Mouse (Mus musculus) stomach, embryonic 14.5 days (tissue): ENCODE measurements at regions not wholly inside any gene's neighbourhood (a gene's known extent, or its start where the extent isn't known, plus 50 kb on each side); places are given as distances from the start of the nearest gene placed in this dataset.

Source experiments
- ATAC-seq: fragments of 200-750 bp; cut with Nextera tagmentation; 2 replicates; pipeline ENCODE4 v1.8.0; 2017; ENCODE audit warnings: low read depth, moderate TSS enrichment; ENCODE audit not compliant: insufficient number of reproducible peaks, insufficient read depth, low FRiP score
- H3K27ac ChIP-seq: fragments of 300-500 bp; sonication (generic); 2 replicates; pipeline ENCODE4 v1.5.1; 2014; ENCODE audit warnings: mild to moderate bottlenecking, low read length, moderate library complexity, mixed read lengths
- H3K27me3 ChIP-seq: fragments of 300-500 bp; sonication (generic); 2 replicates; pipeline ENCODE4 v1.6.1; 2014; ENCODE audit warnings: low read length, control low read depth, mixed read lengths; ENCODE audit not compliant: control insufficient read depth, insufficient read depth
- H3K36me3 ChIP-seq: fragments of 300-500 bp; sonication (generic); 2 replicates; pipeline ENCODE4 v1.6.1; 2014; ENCODE audit warnings: mild to moderate bottlenecking, control low read depth, low read length, moderate library complexity, mixed read lengths; ENCODE audit not compliant: control insufficient read depth, insufficient read depth
- H3K4me1 ChIP-seq: fragments of 300-500 bp; sonication (generic); 2 replicates; pipeline ENCODE4 v1.6.1; 2014; ENCODE audit warnings: low read length, control low read depth, mixed read lengths; ENCODE audit not compliant: control insufficient read depth, insufficient read depth
- H3K4me2 ChIP-seq: fragments of 300-500 bp; sonication (generic); replicated peaks from 2 replicates; pipeline ENCODE4 v1.6.1; 2014; ENCODE audit warnings: low read depth, low read length, control low read depth
- H3K4me3 ChIP-seq: fragments of 300-500 bp; sonication (generic); 2 replicates; pipeline ENCODE4 v1.5.1; 2014; ENCODE audit warnings: low read depth, low read length, control low read depth
- H3K9ac ChIP-seq: fragments of 300-500 bp; sonication (generic); replicated peaks from 2 replicates; pipeline ENCODE4 v1.6.1; 2014; ENCODE audit warnings: low read depth, mild to moderate bottlenecking, control low read depth, low read length, moderate library complexity, mixed read lengths
- H3K9me3 ChIP-seq: fragments of 300-500 bp; sonication (generic); 2 replicates; pipeline ENCODE4 v1.6.1; 2016; ENCODE audit warnings: low read depth, low read length, control low read depth; ENCODE audit not compliant: control insufficient read depth
- WGBS: fragments of 180-500 bp; shearing (Covaris S2); extraction: QIAGEN DNeasy Blood & Tissue Kit; methylation state at CpG from one replicate; pipeline ENCODE4 v1.1.7; 2014; 5-methylcytosine and 5-hydroxymethylcytosine counted together

GRCm38 (mm10) chr4:142634398-142634797 is 395.2 kb upstream of the Kazn start:
- H3K36me3 ChIP-seq: no peaks in the 10 kb centered on the region
- no peak overlapping the region for H3K9ac ChIP-seq
- no peaks in the 10 kb centered on the region for H3K27me3 ChIP-seq
- H3K4me2 ChIP-seq: no peak overlapping the region
- H3K9me3 ChIP-seq: no peaks in the 10 kb centered on the region
- H3K27ac ChIP-seq: no peak overlapping the region
- no peak for ATAC-seq
- H3K4me1 ChIP-seq: no peaks in the 10 kb centered on the region
- no peak overlapping the region for H3K4me3 ChIP-seq
- WGBS: 42% methylated on average over 8 of the region's 8 CpGs

DNA sequence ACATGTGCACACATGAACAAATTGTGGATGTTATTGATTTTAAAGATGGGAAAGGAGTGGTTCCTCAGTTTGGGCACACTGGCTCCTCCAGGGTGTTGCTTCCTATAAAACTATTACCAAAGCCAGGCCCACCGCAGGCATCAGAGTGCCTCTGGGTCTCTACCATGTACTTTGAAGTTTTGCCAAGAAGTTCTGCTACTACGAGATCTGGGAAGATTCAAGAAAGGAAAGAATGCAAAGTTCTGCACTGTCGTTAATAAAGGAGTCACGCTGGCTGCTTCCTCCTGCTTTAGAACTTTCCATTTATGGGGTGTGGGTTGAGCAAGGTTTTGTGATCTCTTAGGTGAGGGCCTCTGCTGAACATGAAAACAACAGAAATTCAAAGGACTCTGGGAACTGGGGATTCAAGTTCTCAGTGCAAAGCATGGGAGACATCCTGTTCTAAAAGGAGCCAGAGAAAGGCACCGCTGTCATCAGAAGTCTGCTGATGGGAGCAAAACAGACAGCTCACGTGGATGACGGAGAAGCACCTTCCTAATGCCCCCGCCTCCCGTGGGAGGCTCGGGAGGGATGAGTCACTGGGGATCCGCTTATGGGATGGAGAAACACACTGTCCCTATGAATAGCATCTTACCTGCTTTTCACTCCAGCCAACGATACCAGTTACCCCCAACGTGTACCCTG is 394.6 kb upstream of the Kazn start:
- 63% methylated on average over 13 of the region's 13 CpGs for WGBS
- Histone ChIP-seq H3K9ac (no peak overlapping the region), H3K4me3 (no peak overlapping the region), H3K27ac (no peak overlapping the region), H3K36me3 (no peaks in the 10 kb centered on the region), H3K4me1 (no peaks in the 10 kb centered on the region), H3K9me3 (no peaks in the 10 kb centered on the region), H3K27me3 (no peaks in the 10 kb centered on the region), H3K4me2 (no peak overlapping the region)
- no peak for ATAC-seq

- H3K4me2 ChIP-seq: no peak overlapping the region
- no peak overlapping the region for H3K9ac ChIP-seq
- no peaks in the 10 kb centered on the region for H3K9me3 ChIP-seq
- WGBS: 48% methylated on average over 8 of the region's 8 CpGs
- no peak overlapping the region for H3K4me3 ChIP-seq
- peak; percentile 47; the same call in 1 of the 2 replicates for ATAC-seq
- H3K4me1 ChIP-seq: 0 out of 2 replicates have a peak, but pooled peaks cover 6% of the 10 kb centered on the region
- no peaks in the 10 kb centered on the region for H3K27me3 ChIP-seq
- H3K36me3 ChIP-seq: no peaks in the 10 kb centered on the region
- no peak overlapping the region for H3K27ac ChIP-seq
Measured at GRCm38 (mm10) chr4:142626503-142627194, 387.4 kb upstream of the Kazn start.

GRCm38 (mm10) chr4:142625456-142625855 is 386.3 kb upstream of the Kazn start:
- Histone ChIP-seq H3K9me3 (no peaks in the 10 kb centered on the region), H3K4me2 (no peak overlapping the region), H3K36me3 (no peaks in the 10 kb centered on the region), H3K4me3 (no peak overlapping the region), H3K27me3 (no peaks in the 10 kb centered on the region), H3K9ac (no peak overlapping the region), H3K4me1 (0 out of 2 replicates have a peak, but pooled peaks cover 6% of the 10 kb centered on the region), H3K27ac (no peak overlapping the region)
- WGBS: 43% methylated on average over 3 of the region's 3 CpGs
- ATAC-seq: no peak

DNA sequence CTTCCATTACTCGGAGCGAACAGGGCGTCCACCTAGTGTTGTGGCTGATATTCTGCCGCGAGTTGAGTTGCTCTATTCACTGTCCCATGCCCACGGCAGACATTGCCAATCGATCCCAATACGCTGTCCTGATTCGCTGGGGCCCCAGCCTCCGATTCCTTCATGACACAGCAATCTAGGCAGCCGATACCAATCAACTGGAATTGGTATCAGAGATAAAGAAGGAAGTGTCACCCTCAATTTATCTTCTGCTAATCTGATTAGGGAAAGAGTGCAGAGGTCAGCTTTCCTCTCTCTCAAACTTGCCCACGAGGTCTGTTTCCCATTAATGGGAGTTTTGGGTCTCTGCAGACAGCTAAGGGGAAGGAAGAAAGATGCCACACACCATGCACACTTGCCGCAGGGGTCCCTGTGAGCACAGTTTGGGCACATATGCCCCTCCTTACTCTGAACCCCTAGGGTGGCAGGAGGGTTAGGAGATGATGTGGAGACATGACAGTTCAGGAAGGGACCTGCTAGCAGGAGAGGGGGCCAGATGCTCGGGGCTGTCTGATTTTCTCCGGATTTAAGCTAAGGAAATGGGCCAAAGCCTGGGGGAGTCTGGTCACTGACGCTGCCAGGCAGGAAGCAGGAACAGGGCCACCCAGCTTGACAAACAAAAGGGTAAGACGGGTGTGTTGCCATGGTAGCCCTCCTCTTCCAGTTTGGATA is 383.1 kb upstream of the Kazn start:
- H3K27ac ChIP-seq: no peak overlapping the region
- no peak overlapping the region for H3K4me3 ChIP-seq
- H3K36me3 ChIP-seq: no peaks in the 10 kb centered on the region
- H3K4me1 ChIP-seq: 0 out of 2 replicates have a peak, but pooled peaks cover 6% of the 10 kb centered on the region
- H3K9me3 ChIP-seq: no peaks in the 10 kb centered on the region
- 41% methylated on average over 17 of the region's 17 CpGs for WGBS
- H3K27me3 ChIP-seq: no peaks in the 10 kb centered on the region
- no peak overlapping the region for H3K9ac ChIP-seq
- no peak overlapping the region for H3K4me2 ChIP-seq
- ATAC-seq: no peak

DNA sequence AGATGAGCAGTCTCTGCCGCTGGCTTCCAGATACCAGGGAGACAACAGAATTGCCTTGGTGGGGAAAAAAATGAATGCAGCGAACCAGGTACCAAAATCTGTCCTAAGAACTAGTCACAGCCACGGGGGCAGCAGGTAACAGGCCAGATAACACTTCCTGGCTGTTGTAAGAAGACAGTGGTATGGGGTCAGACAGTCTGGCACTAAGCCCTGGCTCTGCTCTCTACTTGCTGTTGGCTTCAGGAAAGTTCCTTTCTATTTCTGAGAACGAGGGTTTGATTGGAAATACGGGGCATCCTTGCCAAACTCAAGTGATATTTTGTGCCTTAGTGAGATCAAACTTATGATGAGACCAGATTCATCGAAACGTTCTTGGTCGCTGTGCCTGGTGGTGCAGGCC is 380.2 kb upstream of the Kazn start:
- Histone ChIP-seq H3K27me3 (no peaks in the 10 kb centered on the region), H3K9me3 (no peaks in the 10 kb centered on the region), H3K27ac (no peak overlapping the region), H3K4me1 (0 out of 2 replicates have a peak, but pooled peaks cover 6% of the 10 kb centered on the region), H3K4me3 (no peak overlapping the region), H3K4me2 (no peak overlapping the region), H3K9ac (no peak overlapping the region), H3K36me3 (no peaks in the 10 kb centered on the region)
- WGBS: 75% methylated on average over 8 of the region's 8 CpGs
- ATAC-seq: no peak

- Histone ChIP-seq H3K4me1 (0 out of 2 replicates have a peak, but pooled peaks cover 6% of the 10 kb centered on the region), H3K4me3 (no peak overlapping the region), H3K27me3 (no peaks in the 10 kb centered on the region), H3K27ac (no peak overlapping the region), H3K9ac (no peak overlapping the region), H3K4me2 (no peak overlapping the region), H3K9me3 (no peaks in the 10 kb centered on the region), H3K36me3 (no peaks in the 10 kb centered on the region)
- 25% methylated on average over 4 of the region's 4 CpGs for WGBS
- no peak for ATAC-seq
Measured at GRCm38 (mm10) chr4:142618770-142619169, 379.6 kb upstream of the Kazn start.

- no peak for ATAC-seq
- no peaks in the 10 kb centered on the region for H3K9me3 ChIP-seq
- H3K4me3 ChIP-seq: no peak overlapping the region
- WGBS: 71% methylated on average over 5 of the region's 5 CpGs
- H3K27me3 ChIP-seq: no peaks in the 10 kb centered on the region
- H3K4me2 ChIP-seq: no peak overlapping the region
- no peak overlapping the region for H3K27ac ChIP-seq
- 0 out of 2 replicates have a peak, but pooled peaks cover 4% of the 10 kb centered on the region for H3K4me1 ChIP-seq
- H3K36me3 ChIP-seq: no peaks in the 10 kb centered on the region
- no peak overlapping the region for H3K9ac ChIP-seq
Measured at GRCm38 (mm10) chr4:142617676-142618075, 378.5 kb upstream of the Kazn start.
